Mouse (Mus musculus) stomach, embryonic 16.5 days (tissue): Measurements from ENCODE around the gene Anapc15. TPM values are rescaled to one million over a fixed set of nuclear protein-coding genes. Genes with fewer than 3 reads are reported as not detected.
"Not testable (repeated sequence)": the region's sequence is repeated elsewhere in the genome, so short reads cannot be mapped to it uniquely, and the experiment has no call there.

Experiments
- ATAC-seq: fragments of 200-750 bp; cut with Nextera tagmentation; 2 replicates; pipeline ENCODE4 v1.8.0; 2017; ENCODE audit warnings: moderate number of reproducible peaks, moderate TSS enrichment; ENCODE audit not compliant: insufficient read depth, low FRiP score
- H3K27ac ChIP-seq: fragments of 300-500 bp; sonication (generic); 2 replicates; pipeline ENCODE4 v1.5.1; 2014; ENCODE audit warnings: low read length
- H3K27me3 ChIP-seq: fragments of 300-500 bp; sonication (generic); 2 replicates; pipeline ENCODE4 v1.6.1; 2014; ENCODE audit warnings: low read length, control low read depth, mixed read lengths; ENCODE audit not compliant: control insufficient read depth, insufficient read depth
- H3K36me3 ChIP-seq: fragments of 300-500 bp; sonication (generic); 2 replicates; pipeline ENCODE4 v1.6.1; 2014; ENCODE audit warnings: low read length; ENCODE audit not compliant: control insufficient read depth, insufficient read depth
- H3K4me1 ChIP-seq: fragments of 300-500 bp; sonication (generic); 2 replicates; pipeline ENCODE4 v1.6.1; 2014; ENCODE audit warnings: low read length, control low read depth, mixed read lengths; ENCODE audit not compliant: control insufficient read depth, insufficient read depth
- H3K4me2 ChIP-seq: fragments of 300-500 bp; sonication (generic); 2 replicates; pipeline ENCODE4 v1.6.1; 2014; ENCODE audit warnings: low read depth, low read length, mixed read lengths
- H3K4me3 ChIP-seq: fragments of 300-500 bp; sonication (generic); replicated peaks from 2 replicates; pipeline ENCODE4 v1.5.1; 2014; ENCODE audit warnings: mild to moderate bottlenecking, low read length
- H3K9ac ChIP-seq: fragments of 300-500 bp; sonication (generic); 2 replicates; pipeline ENCODE4 v1.6.1; 2014; ENCODE audit warnings: low read length
- H3K9me3 ChIP-seq: fragments of 300-500 bp; sonication (generic); replicated peaks from 2 replicates; pipeline ENCODE4 v1.6.1; 2016; ENCODE audit warnings: low read length, control low read depth; ENCODE audit not compliant: control insufficient read depth
- WGBS: fragments of 180-500 bp; shearing (Covaris S2); extraction: QIAGEN DNeasy Blood & Tissue Kit; methylation state at CpG from one replicate; pipeline ENCODE4 v1.1.7; 2014; 5-methylcytosine and 5-hydroxymethylcytosine counted together
- polyA plus RNA-seq: library from polyadenylated mRNA; unstranded; fragments of >200 nt; fragmentation: Nextera tagmentation; extraction: Ambion mirVana; gene quantifications from 2 replicates; pipeline ENCODE4 v1.2.1, GENCODE M21; 2015

The Anapc15 gene
- polyA plus RNA-seq, 1 experiment from 2014 or later = 55.9 TPM

GRCm38 (mm10) chr7:101902846-101903245 is 39.3 kb downstream of the Anapc15 start:
- Histone ChIP-seq H3K4me1 (peaks cover 15% of the 10 kb centered on the region), H3K9me3 (no peaks in the 10 kb centered on the region), H3K4me3 (no peak overlapping the region), H3K27me3 (no peaks in the 10 kb centered on the region), H3K27ac (no peak overlapping the region), H3K9ac (no peak overlapping the region), H3K36me3 (no peaks in the 10 kb centered on the region), H3K4me2 (no peak overlapping the region)
- ATAC-seq = no peak

DNA sequence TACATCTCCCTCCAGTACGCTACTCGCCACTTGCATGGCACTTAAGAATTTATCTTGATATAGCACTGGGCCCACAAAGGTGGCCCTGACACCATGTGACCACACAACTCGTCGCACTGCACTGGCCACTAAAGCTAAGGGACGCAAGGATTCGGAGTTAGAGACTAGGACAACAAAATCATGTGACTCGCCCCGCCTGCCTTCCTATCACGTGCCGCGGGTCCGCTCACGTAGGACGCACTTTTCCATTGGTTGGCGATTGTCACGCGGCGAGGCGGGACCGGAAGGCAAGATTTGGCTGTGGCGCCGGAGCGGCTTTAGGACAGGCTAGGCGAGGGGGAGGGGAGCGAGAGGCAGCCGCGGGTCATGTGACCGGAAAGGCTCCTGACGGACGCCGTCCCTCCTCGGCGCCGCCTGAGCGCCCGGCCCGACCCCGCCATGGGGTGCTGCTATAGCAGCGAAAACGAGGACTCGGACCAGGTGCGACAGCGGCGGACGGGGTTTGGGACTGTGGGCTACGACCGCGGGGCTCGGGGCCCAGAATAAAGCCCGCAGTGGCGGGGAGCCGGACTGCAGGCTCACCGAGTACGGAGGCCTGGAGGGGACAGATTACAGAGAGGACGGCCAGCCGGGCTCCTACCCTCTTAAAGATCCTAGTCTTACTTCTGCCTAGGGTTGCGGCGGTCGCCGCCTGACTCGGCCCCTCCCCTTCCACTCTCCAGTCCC is 42.2 kb downstream of the Anapc15 start, which contains the start of gene Lamtor1:
Gene Lamtor1 (plus strand): TSS at position 344 of the 726 bp plus-strand sequence.
- Histone ChIP-seq H3K9me3 (no peaks in the 10 kb centered on the region), H3K4me1 (peaks cover 20% of the 10 kb centered on the region), H3K4me2 (peak within 1 kb of the TSS; percentile 81), H3K27me3 (no peaks in the 10 kb centered on the region), H3K36me3 (no peaks in the 10 kb centered on the region), H3K27ac (peak within 1 kb of the TSS; percentile 96), H3K4me3 (peak within 1 kb of the TSS; percentile 82), H3K9ac (peak within 1 kb of the TSS; percentile 97)
- peak; percentile 98 for ATAC-seq
- under 1% methylated on average over 61 of the region's 61 CpGs for WGBS

GRCm38 (mm10) chr7:101906287-101906681 is 42.8 kb downstream of the Anapc15 start, which contains the start of gene Tomt:
TSS of gene Tomt (minus strand) at chr7:101906359.
- peaks cover 2% of the 10 kb centered on the region; the same call in 1 of the 2 replicates for H3K36me3 ChIP-seq
- H3K4me3 ChIP-seq = peak within 1 kb of the TSS; percentile 82
- peaks cover 20% of the 10 kb centered on the region for H3K4me1 ChIP-seq
- no peaks in the 10 kb centered on the region for H3K27me3 ChIP-seq
- H3K4me2 ChIP-seq = peak within 1 kb of the TSS; percentile 81
- peak within 1 kb of the TSS; percentile 96 for H3K27ac ChIP-seq
- no peak for ATAC-seq
- H3K9me3 ChIP-seq = no peaks in the 10 kb centered on the region
- peak within 1 kb of the TSS; percentile 97 for H3K9ac ChIP-seq
- 7% methylated on average over 11 of the region's 11 CpGs for WGBS

DNA sequence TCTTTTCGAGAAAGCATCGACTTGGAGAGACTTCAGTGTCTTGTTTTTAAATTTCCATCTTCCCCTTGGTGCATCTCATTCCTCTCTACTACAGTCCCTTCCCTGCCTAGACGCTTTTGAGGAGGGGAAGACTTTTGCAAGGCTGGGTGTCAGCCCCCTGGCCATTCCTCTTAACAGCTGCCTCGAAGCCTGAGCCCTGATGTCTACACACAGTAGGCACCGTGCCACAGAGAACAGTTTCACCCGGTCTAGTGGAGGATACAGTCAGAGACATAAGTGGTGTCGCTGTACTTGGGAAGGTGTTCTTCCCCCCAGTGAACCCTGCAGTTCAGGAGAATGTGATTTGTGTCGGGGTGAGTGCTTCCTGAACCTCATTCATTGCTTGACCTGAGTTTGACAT is 43.2 kb downstream of the Anapc15 start:
- Histone ChIP-seq H3K4me2 (peak overlapping the region; percentile 81), H3K9me3 (no peaks in the 10 kb centered on the region), H3K4me3 (peak overlapping the region; percentile 82), H3K27ac (peak overlapping the region; percentile 96), H3K27me3 (no peaks in the 10 kb centered on the region), H3K9ac (peak overlapping the region; percentile 97), H3K36me3 (peaks cover 2% of the 10 kb centered on the region; the same call in 1 of the 2 replicates), H3K4me1 (peaks cover 20% of the 10 kb centered on the region)
- ATAC-seq = no peak
- 56% methylated on average over 8 of the region's 8 CpGs for WGBS

GRCm38 (mm10) chr7:101908367-101908766 is 44.9 kb downstream of the Anapc15 start:
- Histone ChIP-seq H3K9ac (no peak overlapping the region), H3K4me2 (no peak overlapping the region)
- 55% methylated on average over 4 of the region's 4 CpGs for WGBS

DNA sequence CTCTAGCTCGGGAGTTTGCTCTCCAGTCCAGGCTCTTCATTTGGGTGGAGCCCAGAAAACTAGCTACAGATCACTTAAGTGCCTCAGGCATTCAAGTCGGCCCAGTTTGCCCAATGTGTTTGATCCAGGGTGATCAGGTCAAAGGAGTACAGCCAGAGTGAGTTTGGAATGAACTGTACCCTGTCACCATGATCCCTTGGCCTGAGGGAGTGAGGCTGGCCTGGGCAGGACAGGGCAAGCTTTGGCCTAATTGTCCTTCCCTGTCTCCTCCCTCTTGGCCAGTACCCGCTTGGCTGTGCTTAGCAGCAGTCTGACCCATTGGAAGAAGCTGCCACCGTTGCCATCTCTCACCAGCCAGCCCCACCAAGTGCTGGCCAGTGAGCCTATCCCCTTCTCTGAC is 46.6 kb downstream of the Anapc15 start:
- Histone ChIP-seq H3K4me1 (peaks cover 19% of the 10 kb centered on the region), H3K27me3 (no peaks in the 10 kb centered on the region), H3K27ac (no peak overlapping the region), H3K4me3 (no peak overlapping the region), H3K9ac (no peak overlapping the region), H3K9me3 (no peaks in the 10 kb centered on the region), H3K36me3 (peaks cover 21% of the 10 kb centered on the region), H3K4me2 (no peak overlapping the region)
- WGBS = 84% methylated on average over 4 of the region's 4 CpGs
- no peak for ATAC-seq

More at GRCm38 (mm10) chr7:101908367-101908766, 44.9 kb downstream of the Anapc15 start:
- no peak for ATAC-seq
- Histone ChIP-seq H3K4me1 (peaks cover 20% of the 10 kb centered on the region), H3K27me3 (no peaks in the 10 kb centered on the region), H3K27ac (peak overlapping the region; percentile 11; the same call in 1 of the 2 replicates), H3K9me3 (no peaks in the 10 kb centered on the region), H3K4me3 (no peak overlapping the region), H3K36me3 (peaks cover 14% of the 10 kb centered on the region)

DNA sequence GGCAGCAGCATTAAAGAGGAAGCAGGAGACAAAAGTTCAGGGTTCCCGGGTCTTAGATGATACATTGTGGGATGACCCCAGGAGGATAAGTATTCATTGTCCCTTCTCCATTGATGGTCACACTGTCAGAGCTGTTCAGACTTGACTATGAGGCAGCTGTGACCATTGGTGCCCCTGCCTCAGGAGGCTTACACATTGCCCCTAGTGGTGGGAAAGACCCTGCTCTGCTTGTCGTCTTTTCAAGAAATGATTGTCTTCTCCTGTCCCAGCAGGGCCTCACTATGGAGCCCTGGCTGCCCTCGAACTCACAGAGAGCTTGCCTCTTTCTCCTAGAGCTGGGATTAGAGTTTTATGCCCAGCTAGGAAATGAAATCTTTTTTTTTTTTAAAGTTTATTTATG is 48.5 kb downstream of the Anapc15 start:
- Histone ChIP-seq H3K4me2 (no peak overlapping the region), H3K9ac (no peak overlapping the region), H3K9me3 (no peaks in the 10 kb centered on the region), H3K27ac (no peak overlapping the region), H3K36me3 (peaks cover 21% of the 10 kb centered on the region), H3K4me3 (no peak overlapping the region), H3K27me3 (no peaks in the 10 kb centered on the region), H3K4me1 (peaks cover 10% of the 10 kb centered on the region)
- no peak for ATAC-seq
- 61% methylated on average over 3 of the region's 3 CpGs for WGBS

- Histone ChIP-seq H3K27me3 (no peaks in the 10 kb centered on the region), H3K27ac (no peak overlapping the region), H3K4me3 (no peak overlapping the region), H3K36me3 (peaks cover 10% of the 10 kb centered on the region), H3K4me1 (no peaks in the 10 kb centered on the region), H3K4me2 (no peak overlapping the region), H3K9me3 (no peaks in the 10 kb centered on the region), H3K9ac (0 out of 2 replicates have a peak overlapping the region, but pooled peaks have one; percentile 5)
- ATAC-seq = peak; percentile 71
- 18% methylated on average over 1 of the region's 1 CpGs for WGBS
Observed at GRCm38 (mm10) chr7:101918071-101918470, 54.6 kb downstream of the Anapc15 start.

GRCm38 (mm10) chr7:101925892-101926291 is 62.4 kb downstream of the Anapc15 start:
- ATAC-seq, H3K36me3 ChIP-seq, H3K27ac ChIP-seq, H3K9ac ChIP-seq, H3K4me3 ChIP-seq, H3K4me2 ChIP-seq, H3K9me3 ChIP-seq, H3K27me3 ChIP-seq, H3K4me1 ChIP-seq: not testable (repeated sequence)
